Mouse (Mus musculus) ES-Bruce4 (cell line): ENCODE measurements around the gene Cnot1. TPM values are rescaled to one million over a fixed set of nuclear protein-coding genes. Genes with fewer than 3 reads are reported as not detected.
A peak's percentile ranks its signal among the peaks of the same experiment; 100 is the strongest.

Source experiments
- H3K27ac ChIP-seq: 2 replicates; pipeline ENCODE4 v1.5.1; 2012; ENCODE audit warnings: low read length, inconsistent platforms; ENCODE audit not compliant: insufficient read depth
- H3K27me3 ChIP-seq: 2 replicates; pipeline ENCODE4 v1.6.1; 2012; ENCODE audit warnings: mild to moderate bottlenecking, low read length, inconsistent platforms; ENCODE audit not compliant: control insufficient read depth, poor library complexity, insufficient read depth, severe bottlenecking
- H3K36me3 ChIP-seq: 2 replicates; pipeline ENCODE4 v1.6.1; 2012; ENCODE audit warnings: inconsistent platforms, mild to moderate bottlenecking, low read length, moderate library complexity; ENCODE audit not compliant: control insufficient read depth, poor library complexity, insufficient read depth, severe bottlenecking
- H3K4me1 ChIP-seq: one replicate; pipeline ENCODE4 v1.8.1; 2011; ENCODE audit warnings: low read length; ENCODE audit not compliant: control insufficient read depth, insufficient read depth
- H3K4me3 ChIP-seq: 2 replicates; pipeline ENCODE4 v1.5.1; 2011; ENCODE audit warnings: low read depth, mild to moderate bottlenecking, low read length
- H3K9ac ChIP-seq: 2 replicates; pipeline ENCODE4 v1.6.1; 2012; ENCODE audit warnings: low read depth, mild to moderate bottlenecking, inconsistent platforms; ENCODE audit not compliant: poor library complexity, severe bottlenecking
- H3K9me3 ChIP-seq: replicated peaks from 2 replicates; pipeline ENCODE4 v1.6.1; 2012; ENCODE audit warnings: mild to moderate bottlenecking, low read length, inconsistent platforms; ENCODE audit not compliant: control insufficient read depth, poor library complexity, insufficient read depth, severe bottlenecking
- CTCF ChIP-seq: IDR thresholded peaks from one replicate; pipeline ENCODE4 v1.8.1; 2011; ENCODE audit warnings: low read depth, low read length
- EP300 ChIP-seq: IDR thresholded peaks from 2 replicates; pipeline ENCODE4 v1.6.1; 2011; ENCODE audit warnings: low read depth, low read length; ENCODE audit not compliant: insufficient read depth
- POLR2A ChIP-seq: IDR thresholded peaks from one replicate; pipeline ENCODE4 v1.8.1; 2011; ENCODE audit warnings: low read length; ENCODE audit not compliant: insufficient read depth
- polyA plus RNA-seq: library from polyadenylated mRNA; stranded (reverse); fragments of >200 nt; gene quantifications from 2 replicates; pipeline ENCODE4 v1.2.4, GENCODE M21; 2011; ENCODE audit warnings: low read depth; ENCODE audit not compliant: missing spikeins, insufficient read depth, insufficient read length

The Cnot1 gene
- polyA plus RNA-seq, 1 experiment: 465 TPM

DNA sequence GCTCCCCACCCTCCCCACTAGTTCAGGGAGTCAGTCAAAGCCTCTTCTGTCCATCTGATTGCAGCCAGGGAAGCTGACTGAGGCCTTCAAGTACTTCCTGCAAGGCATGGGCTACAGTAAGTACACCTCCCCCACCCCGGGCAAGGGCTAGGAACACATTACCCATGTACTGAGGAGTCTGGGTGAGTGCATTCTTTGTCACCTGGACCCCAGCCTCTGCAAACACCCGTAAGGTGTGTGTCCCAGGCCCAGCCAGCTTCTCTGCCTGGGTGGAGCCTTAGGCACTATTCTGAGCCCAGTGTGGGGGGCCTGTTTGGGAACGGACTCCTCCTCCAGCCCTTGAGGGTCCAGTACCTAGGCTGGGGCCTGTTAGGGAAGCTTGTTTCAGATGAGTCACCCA, 96.2 kb downstream of the Cnot1 start:
- Histone ChIP-seq H3K27me3 (no peaks in the 10 kb centered on the region), H3K4me1 (peaks cover 6% of the 10 kb centered on the region), H3K4me3 (no peak overlapping the region), H3K9me3 (no peaks in the 10 kb centered on the region), H3K9ac (no peak overlapping the region), H3K27ac (no peak overlapping the region), H3K36me3 (no peaks in the 10 kb centered on the region)
- TF ChIP-seq POLR2A (no peak), EP300 (no peak), CTCF (no peak)

DNA sequence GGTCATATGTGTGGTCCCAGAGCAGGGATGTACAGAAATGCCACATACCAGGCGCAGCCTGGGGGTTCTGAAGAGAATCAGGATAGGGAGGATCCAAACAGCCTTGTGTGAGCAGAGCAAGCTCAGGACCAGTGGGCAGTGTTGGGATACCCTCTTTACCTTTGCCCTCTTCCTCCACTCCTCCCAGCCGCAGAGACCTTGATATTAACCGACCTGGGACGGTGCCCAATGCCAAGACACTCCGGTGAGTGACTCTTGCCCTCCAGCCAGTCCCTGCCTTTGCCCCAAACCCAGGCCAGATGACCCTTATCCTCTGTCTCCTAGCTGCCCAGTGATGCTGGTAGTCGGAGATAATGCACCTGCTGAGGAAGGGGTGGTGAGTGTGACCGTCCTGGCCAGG, 97.7 kb downstream of the Cnot1 start:
- H3K36me3 ChIP-seq: no peaks in the 10 kb centered on the region
- peaks cover 6% of the 10 kb centered on the region for H3K4me1 ChIP-seq
- H3K9ac ChIP-seq: no peak overlapping the region
- no peaks in the 10 kb centered on the region for H3K27me3 ChIP-seq
- H3K27ac ChIP-seq: no peak overlapping the region
- TF ChIP-seq POLR2A (no peak), CTCF (no peak), EP300 (no peak)
- H3K4me3 ChIP-seq: no peak overlapping the region
- H3K9me3 ChIP-seq: no peaks in the 10 kb centered on the region

DNA sequence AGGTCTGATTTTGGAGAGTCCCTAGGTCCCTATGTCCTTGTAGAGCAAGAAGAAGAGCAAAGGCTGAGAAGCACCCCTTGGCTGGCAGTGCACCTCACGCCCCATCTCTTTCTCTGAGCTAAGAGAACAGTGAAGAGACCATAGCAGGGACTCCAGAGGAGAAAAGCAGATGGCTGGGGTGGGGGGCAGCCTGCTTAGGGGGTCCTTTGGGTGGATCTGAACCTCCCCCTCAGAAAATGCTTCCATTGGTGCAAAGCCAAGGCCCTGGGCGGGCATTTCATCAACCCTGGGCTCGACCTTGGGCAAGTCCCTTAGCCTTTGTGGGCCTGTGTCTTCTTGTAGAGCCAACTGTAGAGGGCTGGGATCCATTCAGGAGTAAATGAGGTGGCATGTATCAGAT, 102.7 kb downstream of the Cnot1 start:
- H3K27me3 ChIP-seq: no peaks in the 10 kb centered on the region
- peaks cover 3% of the 10 kb centered on the region for H3K4me1 ChIP-seq
- H3K27ac ChIP-seq: no peak overlapping the region
- TF ChIP-seq CTCF: no peak
- TF ChIP-seq EP300: no peak
- no peak for TF ChIP-seq POLR2A
- no peak overlapping the region for H3K9ac ChIP-seq
- H3K4me3 ChIP-seq: no peak overlapping the region
- H3K36me3 ChIP-seq: no peaks in the 10 kb centered on the region
- no peaks in the 10 kb centered on the region for H3K9me3 ChIP-seq

DNA sequence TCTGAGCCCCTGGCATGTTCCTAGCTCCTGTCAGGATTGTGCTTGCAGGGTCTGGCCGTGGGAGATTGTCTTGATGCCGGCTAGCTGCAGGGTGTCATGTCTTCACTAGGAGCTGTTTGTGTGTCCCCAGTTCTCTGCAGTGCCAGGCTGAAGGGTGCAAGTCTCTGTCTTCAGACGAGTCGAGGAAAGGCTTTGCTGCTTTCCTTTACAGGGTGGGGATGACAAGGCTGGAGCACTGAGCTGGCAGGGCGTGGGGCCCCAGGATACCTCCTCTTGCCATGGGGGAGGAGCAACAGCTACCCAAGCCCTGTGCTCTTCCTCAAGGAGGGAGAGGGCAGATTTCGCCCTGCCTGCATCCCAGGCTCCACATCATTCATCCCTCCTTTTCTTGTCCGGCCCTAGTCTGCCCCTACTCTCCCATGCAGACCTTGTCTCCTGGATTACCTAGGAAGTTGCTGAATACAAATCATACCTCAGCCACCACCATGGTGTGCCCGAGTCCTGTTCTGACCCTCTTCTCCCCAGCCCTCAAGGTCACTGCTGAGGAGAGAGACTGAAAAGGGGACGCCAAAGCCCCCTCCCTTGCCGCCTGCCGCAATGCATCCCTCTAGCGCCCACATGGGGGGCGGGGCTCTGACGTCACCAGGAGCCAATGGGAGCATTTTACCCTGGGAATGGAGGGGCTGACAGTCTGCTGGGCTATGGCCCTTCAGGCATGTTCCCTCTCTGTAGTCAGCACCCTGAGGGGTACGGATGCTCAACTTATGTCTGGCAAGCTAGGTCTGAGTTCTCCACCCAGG, 103.6 kb downstream of the Cnot1 start:
- no peak for TF ChIP-seq EP300
- TF ChIP-seq CTCF: no peak
- no peak for TF ChIP-seq POLR2A
- no peak overlapping the region for H3K27ac ChIP-seq
- peak overlapping the region; percentile 28; the same call in 1 of the 2 replicates for H3K9ac ChIP-seq
- H3K9me3 ChIP-seq: no peaks in the 10 kb centered on the region
- no peaks in the 10 kb centered on the region for H3K27me3 ChIP-seq
- no peaks in the 10 kb centered on the region for H3K4me1 ChIP-seq
- peak overlapping the region; percentile 69 for H3K4me3 ChIP-seq
- no peaks in the 10 kb centered on the region for H3K36me3 ChIP-seq

DNA sequence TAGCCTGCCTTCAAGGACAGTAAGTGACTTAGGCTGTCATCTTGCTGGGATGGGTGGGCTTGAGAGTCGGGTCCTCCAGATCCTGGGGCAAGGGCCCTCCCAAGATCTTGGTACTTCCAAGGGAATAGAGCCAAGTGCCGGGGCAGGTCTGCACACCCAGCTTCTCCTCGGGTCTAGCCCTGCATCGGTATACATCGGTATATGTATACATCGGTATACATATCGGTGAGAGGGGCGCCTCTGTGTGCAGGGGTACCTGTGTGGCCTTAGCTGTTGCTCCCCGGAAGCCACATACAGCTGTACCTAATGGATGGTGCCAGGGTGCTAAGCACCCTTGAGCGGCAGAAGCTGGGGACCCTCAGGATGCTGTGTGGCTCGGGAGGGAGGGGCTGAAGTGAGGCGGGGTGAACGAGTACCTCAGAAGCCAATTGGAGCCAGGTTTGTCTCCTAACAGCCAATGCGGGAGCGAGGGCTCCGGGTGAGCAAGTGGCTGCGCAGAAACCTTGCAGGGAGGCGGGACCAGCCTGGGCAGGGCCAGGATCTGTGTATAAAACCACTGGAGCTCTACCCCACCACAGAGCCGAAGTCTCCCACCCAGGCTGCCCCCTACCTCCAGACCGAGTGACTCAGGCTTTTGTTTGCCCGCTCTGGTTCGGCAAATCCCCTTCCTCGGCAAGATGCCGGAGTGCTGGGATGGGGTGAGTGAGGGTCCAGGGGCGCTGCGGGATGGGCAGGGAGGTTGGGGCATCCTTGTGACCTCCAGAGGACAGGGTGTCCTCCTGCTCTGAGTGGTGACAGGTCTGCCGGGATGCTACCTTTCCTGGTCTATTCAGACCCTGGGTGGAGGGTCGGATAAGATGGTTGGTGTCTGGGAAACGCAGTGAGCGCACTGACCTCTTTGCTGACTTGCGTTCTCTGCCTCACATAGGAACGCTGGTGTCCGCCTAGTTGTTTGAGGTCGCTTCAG, 104.5 kb downstream of the Cnot1 start:
- no peak overlapping the region for H3K27ac ChIP-seq

More for the DNA sequence above, 104.5 kb downstream of the Cnot1 start:
- no peaks in the 10 kb centered on the region for H3K27me3 ChIP-seq
- peak overlapping the region; percentile 28; the same call in 1 of the 2 replicates for H3K9ac ChIP-seq
- H3K4me3 ChIP-seq: peak overlapping the region; percentile 75
- H3K36me3 ChIP-seq: no peaks in the 10 kb centered on the region
- H3K9me3 ChIP-seq: no peaks in the 10 kb centered on the region
- peaks cover 2% of the 10 kb centered on the region for H3K4me1 ChIP-seq
- TF ChIP-seq EP300: no peak
- TF ChIP-seq POLR2A: peak; percentile 31
